In genomic region chr7:31362022-31362560, GRCm38 (mm10) we compare ENCODE assay signal across 24 mouse cellular contexts. TPM values are rescaled to one million over a fixed set of nuclear protein-coding genes. Genes with fewer than 3 reads are reported as not detected.
DNase-seq lines count a peak whose midpoint lies in the region; TF ChIP-seq lines count a peak whose summit lies in the region.
"Had no signal": no experiment of that assay in that cellular context is flagged by ENCODE, and none has a peak within 500 bp of the region (broad histone marks: within the 10 kb centered on the region; RNA-seq: fewer than 3 reads in every experiment).

Gene Scgb2b3 (minus strand): TSS chr7:31362072.

- H3K4me1 ChIP-seq in liver, adult 2 months (ENCODE audit: control insufficient read depth, insufficient read depth, low read length), result no peaks in the 10 kb centered on the region

- no peak for TF ChIP-seq CTCF in liver, adult 2 months (IDR thresholded peaks at IDR 0.05; ENCODE audit: low read depth, low read length)

- peak; percentile 92 for DNase-seq in liver, adult 2 months (ENCODE audit: extremely low read depth, low read depth, low spot score)
- no peak for DNase-seq in liver
- DNase-seq: adrenal gland, adult 2 months; adrenal gland, adult 8-10 months; adrenal gland, postnatal 10 days; adrenal gland, postnatal 14 days; adrenal gland, postnatal 25 days; adrenal gland, postnatal 36 days; B cell, adult 2 months; cerebellum, adult 11 months; cerebellum, adult 11-12 months; cerebellum, adult 18-20 months; cerebellum, adult 2 months had no signal

- H3K27me3 ChIP-seq in liver, adult 2 months (ENCODE audit: control insufficient read depth, insufficient read depth, low read length), result no peaks in the 10 kb centered on the region
- H3K27me3 ChIP-seq: Patski had no signal

- no peaks in the 10 kb centered on the region for H3K36me3 ChIP-seq in liver, adult 2 months (ENCODE audit: control insufficient read depth, insufficient read depth, low read length)
- H3K36me3 ChIP-seq: G1E had no signal

- H3K4me3 ChIP-seq in liver, adult 2 months (ENCODE audit: insufficient read depth, low read depth, low read length), result no peak within 1 kb of the TSS

- no peak within 1 kb of the TSS for H3K27ac ChIP-seq in liver, adult 2 months (replicated peaks; ENCODE audit: insufficient read depth, low read depth, low read length)

- H3K9ac ChIP-seq in liver, adult 2 months (ENCODE audit: low read depth, low read length), result no peak within 1 kb of the TSS

- no peaks in the 10 kb centered on the region for H3K79me2 ChIP-seq in liver, adult 2 months (ENCODE audit: control insufficient read depth, insufficient read depth, low read length)

- WGBS in liver, adult 2 months, result 47% methylated on average over 4 of the region's 4 CpGs

- TF ChIP-seq POLR2A in liver, adult 2 months (IDR thresholded peaks at IDR 0.05; ENCODE audit: extremely low read depth, insufficient read depth, low read length), result no peak

RNA-seq across cellular contexts. Expression of gene Scgb2b3, which starts in this region (rescaled TPM):
- not detected in 2 replicates for total RNA-seq in liver, adult 2 months (2014; rRNA removed)
- not detected in 2 replicates for polyA plus RNA-seq in liver, adult 2 months (2012; rRNA removed)
- total RNA-seq: adrenal gland, adult 18-20 months; adrenal gland, adult 2 months; adrenal gland, adult 8-10 months; adrenal gland, postnatal 10 days; adrenal gland, postnatal 14 days; adrenal gland, postnatal 25 days; adrenal gland, postnatal 36 days; adrenal gland, postnatal 4 days; CH12.LX; ES-E14; G1E; MEL had no signal
- polyA plus RNA-seq: activated CD4-positive, CD25-positive, alpha-beta regulatory T cell, adult 4 months; adrenal gland, adult 2 months; brain, embryonic 14.5 days; C2C12; CD4-positive, CD25-positive, alpha-beta regulatory T cell, adult 4 months; cerebellum, adult 2 months; G1E; Patski had no signal

Comparison
In these comparisons a context has a peak if more than half of its experiments do, and no peak if none do; other contexts are left out.
1. Peak in DNase-seq in liver, adult 2 months; RNA of the gene not detected or under 1 TPM.